Mouse (Mus musculus) megakaryocyte, embryonic 14.5 days (primary cell): ENCODE measurements at regions not wholly inside any gene's neighbourhood (a gene's known extent, or its start where the extent isn't known, plus 50 kb on each side); places are given as distances from the start of the nearest gene placed in this dataset.

Source experiments
- H3K27me3 ChIP-seq: replicated peaks from 2 replicates; pipeline ENCODE3; 2012; ENCODE audit warnings: inconsistent platforms
- H3K36me3 ChIP-seq: replicated peaks from 2 replicates; pipeline ENCODE3; 2012; ENCODE audit warnings: low read length, inconsistent platforms, mixed read lengths
- H3K4me1 ChIP-seq: 2 replicates; pipeline ENCODE4 v1.6.1; 2012; ENCODE audit warnings: inconsistent platforms
- H3K4me3 ChIP-seq: replicated peaks from 2 replicates; pipeline ENCODE3; 2012; ENCODE audit warnings: moderate library complexity, mild to moderate bottlenecking, inconsistent platforms
- H3K9me3 ChIP-seq: 2 replicates; pipeline ENCODE4 v1.6.1; 2012; ENCODE audit warnings: inconsistent platforms
- FLI1 ChIP-seq: IDR thresholded peaks from 2 replicates; pipeline ENCODE4 v1.6.1; 2012; ENCODE audit warnings: low read length, inconsistent platforms, mixed read lengths
- GATA1 ChIP-seq: IDR thresholded peaks from 3 replicates; pipeline ENCODE4 v1.6.1; 2012; ENCODE audit warnings: mixed read lengths, low read length, inconsistent platforms, borderline replicate concordance

DNA sequence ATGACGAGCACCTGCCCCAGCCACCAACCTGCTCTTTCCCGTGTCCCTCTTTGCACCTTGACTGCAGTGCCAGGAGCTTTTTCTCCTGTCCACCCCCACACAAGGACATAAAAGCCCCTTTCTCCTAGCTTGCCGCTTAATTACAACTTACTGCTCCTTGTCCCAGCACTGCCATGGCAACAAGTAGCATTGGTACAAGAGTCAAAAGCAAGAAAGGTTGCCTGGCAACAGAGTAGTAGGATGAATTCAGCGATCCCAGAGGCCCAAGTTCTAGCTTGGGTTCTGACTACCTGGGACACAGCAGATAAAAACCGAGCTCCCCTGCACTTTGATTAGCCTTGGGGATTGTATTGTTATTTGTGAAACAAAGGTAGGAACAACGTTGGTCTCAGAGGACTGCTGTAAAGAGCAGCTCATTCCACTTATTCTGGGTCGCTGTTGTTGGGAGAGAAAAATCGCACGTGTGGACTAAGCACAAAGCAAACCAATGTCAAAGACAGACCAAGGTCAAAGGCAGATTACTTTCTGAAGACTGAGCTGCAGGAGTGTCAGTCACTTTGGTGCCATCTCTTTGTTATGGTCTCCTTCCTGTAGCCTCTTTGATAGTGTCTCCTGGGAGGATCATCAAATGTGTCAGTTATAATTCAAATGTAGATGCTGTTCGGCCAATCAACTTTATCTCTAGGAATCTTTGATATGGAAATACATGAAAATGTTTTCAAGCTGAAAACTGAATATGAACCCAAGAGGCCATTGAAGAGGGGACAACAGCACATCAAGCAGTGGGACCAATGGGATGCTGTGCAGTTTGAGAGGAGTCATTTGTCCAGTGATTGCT is 65.2 kb upstream of the Arntl start:
- Histone ChIP-seq H3K4me1 (no peaks in the 10 kb centered on the region), H3K9me3 (no peaks in the 10 kb centered on the region)

DNA sequence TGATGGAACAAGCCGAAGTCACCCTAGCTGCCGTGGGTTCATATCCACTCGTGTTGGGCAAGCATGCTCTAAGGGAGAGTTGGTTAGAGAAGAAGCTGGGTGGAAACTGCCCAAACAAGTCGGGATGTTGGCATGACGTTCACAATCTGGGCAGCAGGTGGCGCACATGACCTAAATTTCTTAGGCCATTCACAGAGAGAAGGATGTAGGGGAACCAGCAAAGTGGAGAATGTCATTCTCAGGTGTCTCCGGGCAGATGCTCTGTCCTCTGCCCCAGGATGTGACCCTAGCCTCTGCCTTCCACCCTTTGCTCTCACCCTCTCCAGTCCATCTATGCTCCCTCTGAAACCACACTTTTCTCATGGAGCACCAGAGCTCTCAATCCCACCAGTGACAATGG is 63.7 kb upstream of the Arntl start:
- no peak for TF ChIP-seq FLI1
- no peak for TF ChIP-seq GATA1
- no peaks in the 10 kb centered on the region for H3K9me3 ChIP-seq
- H3K4me3 ChIP-seq, result no peak overlapping the region
- no peaks in the 10 kb centered on the region for H3K36me3 ChIP-seq
- H3K27me3 ChIP-seq, result peaks cover 65% of the 10 kb centered on the region
- H3K4me1 ChIP-seq, result peaks cover 12% of the 10 kb centered on the region

More for the DNA sequence above, 65.2 kb upstream of the Arntl start:
- Histone ChIP-seq H3K27me3 (peaks cover 54% of the 10 kb centered on the region), H3K4me3 (no peak overlapping the region), H3K36me3 (no peaks in the 10 kb centered on the region)
- TF ChIP-seq GATA1 (no peak), FLI1 (no peak)

DNA sequence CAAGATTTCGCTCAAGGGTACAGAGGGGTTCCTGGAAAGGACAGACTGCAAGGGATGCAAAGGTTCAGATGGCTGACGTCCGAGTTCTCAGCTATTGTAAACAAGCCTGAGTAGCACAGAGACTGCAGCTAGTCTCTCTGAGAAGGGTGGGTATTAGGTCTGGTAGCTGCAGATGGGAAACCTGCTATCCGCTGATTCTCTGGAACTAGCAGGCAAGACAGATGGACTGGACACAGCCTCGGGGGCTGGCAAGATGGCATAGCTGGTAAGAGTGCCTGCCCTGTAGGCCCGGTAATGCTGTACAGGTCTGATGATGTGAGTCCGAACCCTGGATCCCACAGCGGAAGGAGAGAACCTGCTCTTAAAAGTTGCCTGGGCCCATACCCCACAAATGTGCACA is 62.2 kb upstream of the Arntl start:
- Histone ChIP-seq H3K4me1 (peaks cover 12% of the 10 kb centered on the region), H3K36me3 (no peaks in the 10 kb centered on the region), H3K27me3 (peaks cover 76% of the 10 kb centered on the region), H3K9me3 (0 out of 2 replicates have a peak, but pooled peaks cover 4% of the 10 kb centered on the region), H3K4me3 (no peak overlapping the region)
- TF ChIP-seq GATA1 (no peak), FLI1 (no peak)

DNA sequence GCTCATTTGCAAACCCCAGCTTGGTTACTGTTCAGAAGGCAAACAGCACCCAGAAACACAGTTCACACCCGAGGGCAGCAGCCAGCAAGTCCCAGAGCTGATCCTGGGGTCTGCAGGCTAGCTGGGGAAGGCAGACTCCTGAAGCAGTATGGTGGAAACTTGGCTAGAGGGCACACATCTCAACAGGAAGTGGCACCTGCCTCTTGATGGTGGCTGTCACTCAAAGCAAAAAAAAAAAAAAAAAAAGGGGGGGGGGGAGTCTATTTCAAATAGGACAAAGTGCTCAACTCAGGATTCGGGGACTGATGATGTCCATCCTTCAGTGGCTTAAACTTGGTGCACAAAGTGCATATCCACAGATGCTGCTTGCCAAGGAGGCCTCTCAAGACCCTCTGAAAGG is 61.2 kb upstream of the Arntl start:
- Histone ChIP-seq H3K9me3 (0 out of 2 replicates have a peak, but pooled peaks cover 6% of the 10 kb centered on the region), H3K27me3 (peaks cover 81% of the 10 kb centered on the region), H3K4me3 (no peak overlapping the region), H3K4me1 (peaks cover 12% of the 10 kb centered on the region), H3K36me3 (no peaks in the 10 kb centered on the region)
- TF ChIP-seq FLI1 (no peak), GATA1 (no peak)

DNA sequence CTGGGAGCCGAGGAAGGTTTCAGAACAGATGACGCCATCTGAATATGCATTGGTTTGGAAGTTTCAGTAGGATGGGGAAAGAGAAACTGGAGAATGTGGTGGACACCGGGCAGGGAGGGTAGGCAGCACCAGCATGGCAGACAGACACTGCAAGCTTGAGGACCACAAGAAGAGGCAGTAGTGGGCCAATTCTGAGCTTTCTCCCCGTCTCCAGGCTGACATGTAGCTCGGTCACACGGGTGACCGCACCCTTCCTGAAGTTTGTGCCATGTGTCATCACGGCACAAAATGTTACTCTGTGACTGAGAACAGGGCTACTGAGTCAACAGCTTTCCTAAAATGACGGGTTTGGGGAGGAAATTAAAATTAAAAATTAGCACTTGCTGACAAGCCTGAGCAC is 60.7 kb upstream of the Arntl start:
- peaks cover 12% of the 10 kb centered on the region for H3K4me1 ChIP-seq
- no peak for TF ChIP-seq FLI1
- no peak for TF ChIP-seq GATA1
- no peaks in the 10 kb centered on the region for H3K36me3 ChIP-seq
- H3K27me3 ChIP-seq, result peaks cover 81% of the 10 kb centered on the region
- H3K4me3 ChIP-seq, result no peak overlapping the region
- 0 out of 2 replicates have a peak, but pooled peaks cover 6% of the 10 kb centered on the region for H3K9me3 ChIP-seq

DNA sequence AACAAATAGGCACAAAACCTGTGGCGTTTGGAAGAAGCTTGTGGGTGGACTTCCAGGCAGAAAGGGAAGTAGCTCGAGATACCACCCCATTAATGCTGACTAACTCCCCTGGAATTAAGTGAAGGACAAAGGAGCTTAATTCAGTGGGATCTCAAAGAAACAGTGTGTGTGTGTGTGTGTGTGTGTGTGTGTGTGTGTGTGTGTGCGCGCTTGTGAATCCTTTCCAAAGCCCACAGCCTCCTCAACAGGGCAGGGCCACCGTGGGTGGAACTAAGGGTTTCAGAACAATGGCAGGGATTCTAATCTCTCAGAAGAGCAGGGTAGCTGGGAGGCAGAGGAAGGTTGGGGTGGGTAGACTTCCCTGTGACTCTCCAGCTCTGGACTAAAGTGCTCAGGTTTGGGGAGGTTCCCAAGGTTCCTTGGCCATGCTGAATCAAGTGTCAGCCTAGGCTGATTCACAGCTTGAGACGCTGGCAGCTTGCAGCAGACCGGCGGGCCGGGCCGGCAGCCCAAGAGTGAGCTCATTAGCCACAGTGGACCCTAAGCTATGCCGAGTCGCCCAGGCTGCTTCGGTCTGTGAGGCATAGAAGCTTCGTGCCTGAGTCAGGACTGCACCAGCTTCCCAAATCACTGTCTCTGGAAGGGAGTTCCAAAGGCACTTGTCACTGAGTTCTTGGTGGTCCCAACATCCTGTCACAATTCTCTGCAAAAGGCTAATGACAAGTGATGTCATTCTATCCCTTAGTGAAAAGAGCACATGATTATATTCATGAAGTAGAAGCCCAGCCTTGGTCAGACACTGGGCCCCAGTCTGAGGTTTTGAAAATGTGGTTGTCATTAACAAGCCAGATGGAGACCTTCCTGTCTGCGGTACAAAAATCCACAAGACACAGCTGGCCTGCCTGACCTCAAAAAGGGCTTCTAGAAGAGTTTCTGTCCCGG is 59.6 kb upstream of the Arntl start:
- no peak for TF ChIP-seq FLI1
- TF ChIP-seq GATA1, result no peak
- peaks cover 81% of the 10 kb centered on the region for H3K27me3 ChIP-seq
- H3K9me3 ChIP-seq, result 0 out of 2 replicates have a peak, but pooled peaks cover 6% of the 10 kb centered on the region
- no peaks in the 10 kb centered on the region for H3K36me3 ChIP-seq
- H3K4me1 ChIP-seq, result peaks cover 12% of the 10 kb centered on the region
- H3K4me3 ChIP-seq, result no peak overlapping the region

DNA sequence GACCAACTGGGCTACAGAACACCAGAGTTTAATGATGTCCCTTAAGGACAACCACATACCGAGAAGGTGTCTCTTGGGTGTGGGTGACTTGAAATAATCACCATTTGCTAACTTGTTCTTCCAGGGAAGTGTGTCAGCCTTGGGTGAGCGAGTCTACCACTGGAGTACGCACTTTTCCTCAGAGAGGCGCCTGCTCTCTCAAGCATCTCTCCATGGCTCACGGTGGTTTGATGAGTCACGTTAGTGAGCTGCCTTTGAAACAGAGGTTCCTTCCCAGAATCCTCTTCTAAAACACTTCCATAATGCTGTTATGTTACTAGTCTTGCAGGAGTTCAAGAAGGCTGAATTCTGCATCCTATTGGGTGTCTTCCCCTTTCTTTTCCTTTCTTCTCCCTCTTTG is 58.6 kb upstream of the Arntl start:
- Histone ChIP-seq H3K4me1 (peaks cover 12% of the 10 kb centered on the region), H3K36me3 (no peaks in the 10 kb centered on the region), H3K27me3 (peaks cover 78% of the 10 kb centered on the region), H3K9me3 (0 out of 2 replicates have a peak, but pooled peaks cover 6% of the 10 kb centered on the region), H3K4me3 (no peak overlapping the region)
- no peak for TF ChIP-seq FLI1
- no peak for TF ChIP-seq GATA1

DNA sequence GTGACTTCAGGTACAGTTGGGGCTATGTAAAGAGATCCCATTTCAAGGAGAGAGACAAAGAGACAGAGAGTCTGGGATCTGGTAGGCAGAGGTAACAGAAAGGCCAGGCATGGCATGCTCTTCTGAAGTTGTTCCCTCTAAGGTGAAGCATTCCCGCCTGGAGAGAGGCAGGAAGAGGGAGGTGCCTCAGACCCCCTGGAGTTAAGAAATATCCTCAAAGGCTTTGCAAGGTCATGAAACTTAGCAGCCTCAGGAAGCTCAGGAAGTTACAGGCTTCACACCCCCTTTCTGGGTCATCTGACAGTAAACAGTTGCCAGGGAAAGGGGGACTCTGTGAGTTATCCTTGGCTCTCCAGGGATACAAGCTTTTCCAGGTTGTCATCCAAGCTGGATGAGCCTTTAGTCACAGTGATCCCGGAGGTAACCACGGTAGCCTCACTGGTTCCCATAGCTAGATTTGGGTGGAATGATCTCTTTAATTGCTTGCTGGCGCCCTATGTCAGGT is 57.2 kb upstream of the Arntl start:
- Histone ChIP-seq H3K4me1 (peaks cover 12% of the 10 kb centered on the region), H3K36me3 (no peaks in the 10 kb centered on the region), H3K9me3 (0 out of 2 replicates have a peak, but pooled peaks cover 6% of the 10 kb centered on the region), H3K4me3 (no peak overlapping the region), H3K27me3 (peaks cover 75% of the 10 kb centered on the region)
- TF ChIP-seq FLI1 (no peak), GATA1 (no peak)

DNA sequence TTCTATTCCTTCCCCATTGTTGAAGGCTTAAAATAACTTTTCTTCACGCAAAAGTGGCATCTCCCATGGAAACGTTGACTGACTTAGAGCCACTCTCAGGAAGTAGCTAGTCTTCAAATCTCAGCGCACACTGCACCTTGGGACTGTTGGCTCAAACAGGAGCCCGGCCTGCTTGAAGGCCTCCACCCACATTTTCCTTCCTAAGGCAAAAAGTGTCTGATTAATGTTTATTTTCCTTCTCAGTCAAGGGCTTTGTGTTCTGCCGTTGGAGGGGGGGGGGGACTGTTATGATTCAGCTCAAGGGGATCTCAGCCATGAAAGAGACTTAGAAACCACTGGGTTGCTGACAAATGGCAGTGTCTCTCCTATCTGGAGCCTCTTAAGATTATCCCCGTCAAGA is 56.5 kb upstream of the Arntl start:
- peaks cover 12% of the 10 kb centered on the region for H3K4me1 ChIP-seq
- H3K4me3 ChIP-seq, result no peak overlapping the region
- no peaks in the 10 kb centered on the region for H3K36me3 ChIP-seq
- 0 out of 2 replicates have a peak, but pooled peaks cover 6% of the 10 kb centered on the region for H3K9me3 ChIP-seq
- peaks cover 69% of the 10 kb centered on the region for H3K27me3 ChIP-seq
- no peak for TF ChIP-seq GATA1
- TF ChIP-seq FLI1, result no peak
